Mouse (Mus musculus) embryo, embryonic 10 days (tissue): ENCODE data around the gene Lrfn4.

Source experiments
- DNase-seq: peaks from one replicate; pipeline ENCODE4 v3.0.0-alpha.2; 2015; ENCODE audit warnings: low spot score

The Lrfn4 gene

DNA sequence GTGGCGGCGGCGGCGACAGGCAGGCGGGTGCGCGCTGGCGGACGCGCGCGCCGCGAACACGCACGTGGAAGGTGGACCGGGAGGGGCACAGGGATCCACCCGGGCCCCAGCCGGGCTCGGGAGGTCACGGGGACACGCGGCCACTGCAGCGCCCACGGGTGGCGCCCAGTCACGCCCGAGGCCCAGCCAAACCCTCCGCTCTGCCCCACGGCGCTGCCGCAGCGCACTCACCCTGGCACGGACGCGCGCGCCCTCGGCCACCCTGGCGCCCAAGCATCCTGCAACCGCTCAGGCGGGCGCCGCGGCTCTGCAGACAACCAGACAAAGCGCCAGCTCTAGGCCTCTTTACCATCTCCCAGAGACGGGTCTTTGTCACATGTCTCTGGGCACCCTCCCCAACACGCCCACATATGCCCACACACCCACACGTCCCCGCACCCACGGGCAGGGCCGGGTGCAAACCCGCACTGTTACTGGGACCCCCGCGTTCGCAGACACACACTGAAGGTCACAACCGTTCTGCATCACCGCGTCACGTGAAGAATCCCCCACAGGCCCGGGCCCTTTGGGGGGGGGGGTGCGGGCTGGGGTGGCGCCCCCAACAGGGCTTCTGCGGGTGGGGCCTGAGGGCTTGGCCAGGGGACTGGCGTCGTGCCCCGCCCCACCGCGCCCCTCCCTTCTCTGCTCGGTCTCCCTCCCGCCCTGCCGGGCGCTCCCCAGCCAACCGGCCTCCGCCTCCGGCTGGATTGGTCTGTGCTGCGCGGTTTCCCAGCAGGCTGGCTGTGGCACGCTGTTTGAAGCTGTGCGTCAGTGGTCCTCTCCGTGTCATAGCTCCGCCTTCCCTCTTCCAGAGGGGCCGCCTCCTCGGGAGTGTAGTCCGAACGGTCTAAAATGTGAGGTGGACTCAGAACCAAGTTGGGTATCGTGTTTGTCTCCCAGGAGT lies at the start of gene Lrfn4:
Gene Lrfn4, minus strand, starts transcription at position 517 of the 943 bp plus-strand sequence.
- peak; percentile 96 for DNase-seq

DNA sequence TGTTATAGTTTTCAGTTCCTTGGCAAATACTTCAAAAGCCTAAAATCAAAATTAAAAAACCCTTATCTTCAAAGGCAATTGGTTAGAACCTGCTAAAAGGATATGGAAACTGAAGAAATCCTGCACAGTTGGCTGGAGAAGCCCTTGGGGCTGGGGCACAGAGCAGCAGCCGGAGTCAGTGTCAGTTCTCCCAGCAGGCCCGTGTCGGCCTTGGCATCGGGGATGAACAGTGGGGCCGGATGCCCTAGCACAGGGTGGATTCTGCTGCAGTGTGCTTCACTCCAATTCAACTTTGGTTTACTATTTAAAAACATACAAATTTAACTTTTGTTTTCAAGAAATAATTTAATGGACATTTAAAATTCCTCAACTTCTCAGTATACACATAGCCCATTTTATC lies 42.7 kb upstream of the Lrfn4 start:
- DNase-seq = no peak

DNA sequence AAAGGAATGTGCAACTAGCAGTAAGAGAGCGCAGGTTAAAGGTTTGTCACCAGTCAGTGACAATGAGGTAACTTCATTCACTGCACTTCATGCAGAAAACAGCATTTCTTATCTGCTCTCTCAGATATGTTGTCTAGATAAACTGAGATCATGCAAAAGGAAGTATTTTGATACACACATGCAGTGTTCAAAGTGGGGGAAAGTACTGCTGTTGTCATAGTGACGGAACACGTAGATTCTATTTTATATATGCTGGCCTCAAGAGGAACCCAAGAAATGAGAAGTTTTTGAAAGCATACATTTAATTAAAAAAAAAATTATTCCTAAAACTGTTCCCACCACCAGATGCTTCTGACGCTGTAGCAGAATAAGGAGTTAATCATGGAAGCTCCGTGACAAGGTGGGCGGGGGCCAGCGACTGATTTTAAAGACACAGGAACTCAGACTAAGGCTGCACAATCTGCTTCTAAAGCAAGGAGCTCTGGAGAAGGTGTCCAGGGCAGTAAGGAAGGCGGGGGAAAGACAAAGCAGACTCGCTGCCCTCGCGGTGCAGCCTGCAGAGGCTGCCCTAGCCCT lies 31.5 kb upstream of the Lrfn4 start:
- DNase-seq = no peak

DNA sequence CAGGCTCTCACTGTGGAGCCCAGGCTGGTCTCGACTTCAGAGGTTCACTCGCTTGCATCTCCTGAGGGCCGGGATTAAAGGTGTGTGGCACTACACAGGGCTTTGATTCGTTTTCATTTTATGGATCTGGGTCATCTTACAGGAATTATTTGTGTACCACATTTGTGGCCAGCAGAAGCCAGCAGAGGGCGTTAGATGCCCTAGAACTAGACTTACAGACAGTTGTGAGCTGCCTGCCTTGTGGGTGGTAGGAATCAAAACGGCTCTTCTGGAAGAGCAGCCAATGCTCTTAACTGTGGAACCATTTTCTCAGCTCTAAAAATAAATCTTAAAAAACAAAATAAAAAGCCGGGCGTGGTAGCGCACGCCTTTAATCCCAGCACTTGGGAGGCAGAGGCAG lies 28.8 kb upstream of the Lrfn4 start:
- DNase-seq = peak; percentile 81

DNA sequence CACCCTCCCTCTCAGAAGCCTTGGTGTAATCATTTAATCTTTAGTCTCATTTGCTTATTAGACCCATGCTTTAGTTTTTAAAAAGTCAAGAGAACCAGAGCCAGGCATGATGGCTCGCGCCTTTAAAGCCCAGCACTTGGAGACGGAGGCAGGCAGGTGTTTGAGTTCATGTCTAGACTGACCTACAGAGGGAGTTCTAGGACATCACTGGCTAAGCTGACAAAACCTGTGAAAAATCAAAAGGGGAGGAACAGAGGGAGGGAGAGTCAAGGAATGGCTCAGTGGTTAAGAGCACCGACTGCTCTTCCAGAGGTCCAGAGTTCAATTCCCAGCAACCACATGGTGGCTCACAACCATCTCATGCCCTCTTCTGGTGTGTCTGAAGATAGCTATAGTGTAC lies 20.5 kb upstream of the Lrfn4 start:
- no peak for DNase-seq

DNA sequence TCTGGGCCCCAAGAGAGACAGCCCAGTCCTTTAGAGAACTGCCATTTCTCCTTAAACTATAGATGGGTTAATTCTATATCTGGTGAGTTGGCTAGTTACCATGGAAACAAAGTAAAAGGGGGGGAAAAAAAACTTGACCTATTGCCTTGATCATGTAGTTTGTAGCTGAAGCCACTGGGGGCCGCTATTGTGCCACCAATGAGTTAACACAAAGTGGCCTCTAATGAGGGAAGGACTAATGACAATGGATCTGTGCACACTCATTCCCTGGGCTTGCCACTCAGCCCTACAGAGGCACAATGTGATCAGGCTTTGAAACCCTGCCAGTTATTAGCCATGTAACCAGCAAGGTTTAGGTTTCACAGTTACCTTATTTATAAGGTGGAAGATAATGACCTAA lies 13.4 kb upstream of the Lrfn4 start:
- DNase-seq = peak; percentile 82

DNA sequence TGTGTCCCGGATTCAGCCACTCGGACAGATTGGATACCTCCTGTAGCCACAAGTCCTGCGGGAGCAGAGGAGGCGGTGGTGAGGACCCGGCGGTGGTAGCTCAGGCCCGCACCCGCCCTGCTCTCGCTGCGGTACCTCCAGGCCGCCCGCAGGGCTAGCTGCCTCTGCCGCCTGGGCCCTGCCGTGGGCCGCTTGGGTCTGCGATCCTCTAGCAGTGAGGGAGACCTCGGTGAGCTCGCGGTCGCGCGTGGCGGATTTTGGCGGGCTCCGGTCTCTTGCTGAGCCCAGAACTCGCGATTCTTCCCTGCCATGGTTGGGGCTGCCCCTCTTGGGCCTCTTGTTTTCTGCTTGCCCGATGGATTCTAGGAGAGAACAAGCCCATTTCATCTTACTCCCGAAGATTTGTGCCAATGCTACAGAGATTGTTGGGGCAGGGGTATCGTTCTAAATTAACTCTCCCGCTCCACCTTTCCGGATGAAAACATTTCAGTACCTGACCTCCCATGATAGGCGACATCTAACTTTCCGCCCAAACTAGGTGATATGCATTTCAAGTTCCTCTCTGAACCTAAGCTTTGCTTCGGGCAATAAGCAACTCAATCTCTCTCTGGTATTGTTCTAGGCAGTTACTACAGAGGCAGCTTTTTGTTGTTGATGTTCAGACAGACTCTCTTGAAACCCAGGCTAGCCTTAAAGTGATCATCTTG lies 10.5 kb upstream of the Lrfn4 start:
- DNase-seq = no peak

DNA sequence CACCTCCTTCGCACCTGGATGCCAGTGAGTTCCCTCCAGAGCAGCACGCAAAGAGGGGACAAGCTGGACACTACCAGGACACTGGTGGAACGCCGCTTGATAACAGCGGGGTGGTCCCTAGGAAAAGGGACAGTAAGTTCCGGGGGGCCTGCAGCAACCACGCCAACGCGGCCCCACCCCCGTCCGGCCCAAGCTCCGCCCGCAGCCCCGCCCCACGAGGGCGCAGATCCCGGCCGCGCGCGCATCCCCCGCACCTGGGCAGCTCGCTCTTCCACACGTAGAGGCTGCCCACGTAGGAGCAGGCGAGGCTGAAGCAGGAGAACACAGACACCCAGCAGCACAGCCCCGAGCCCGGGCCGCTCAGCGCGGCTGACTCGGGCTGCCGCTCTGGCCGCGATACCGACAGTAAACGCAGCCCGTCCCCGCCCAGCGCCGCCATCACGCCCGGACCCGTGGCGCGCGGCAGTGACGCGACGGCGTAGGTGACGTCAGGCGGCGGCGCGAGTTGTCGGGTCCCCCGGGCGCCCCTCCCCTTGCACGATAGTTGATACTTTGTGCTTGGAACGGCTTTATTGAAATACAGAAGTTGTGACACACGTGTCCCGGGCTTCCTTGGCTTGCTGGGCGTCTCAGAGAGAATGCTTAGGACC lies 9.8 kb upstream of the Lrfn4 start, which contains the start of gene Rce1:
Gene Rce1, minus strand, starts transcription at position 463 of the 650 bp plus-strand sequence.
- peak; percentile 97 for DNase-seq

DNA sequence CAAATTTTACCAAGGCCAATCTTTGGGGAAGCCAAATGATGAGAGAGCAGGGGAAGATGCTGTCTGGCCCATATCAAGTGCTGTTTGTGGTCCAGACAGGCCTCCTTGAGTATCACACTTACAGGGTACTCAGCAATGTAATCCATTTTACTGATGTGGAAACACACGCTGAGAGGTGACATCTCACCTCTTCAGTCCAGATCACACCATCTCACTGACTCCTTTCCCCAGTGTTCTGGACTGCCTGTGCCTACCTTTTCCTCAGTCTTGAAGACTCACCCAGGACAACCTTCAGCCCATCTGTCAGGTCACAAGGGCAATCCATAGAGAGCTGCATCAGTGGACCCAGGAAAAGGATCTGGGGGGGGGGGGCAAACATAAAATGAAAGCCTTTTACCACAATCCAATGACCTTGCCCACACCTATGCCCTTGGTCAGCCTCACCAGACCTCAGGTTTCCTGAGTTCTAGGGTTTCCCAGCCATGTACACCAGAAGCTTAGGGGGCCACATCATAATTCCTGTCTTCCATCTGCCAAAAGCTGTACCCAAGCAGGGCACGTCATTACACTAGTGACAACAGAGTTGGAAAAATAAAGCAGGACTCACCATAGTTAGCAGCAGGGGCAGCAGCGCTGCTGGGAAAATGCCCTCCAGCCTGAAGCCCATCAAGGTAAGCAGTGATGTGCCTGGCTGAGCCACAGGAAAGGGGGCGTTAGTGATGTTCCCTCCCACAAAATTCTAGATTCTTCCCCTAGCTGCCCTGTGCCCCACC lies 9.1 kb upstream of the Lrfn4 start:
- DNase-seq = no peak

DNA sequence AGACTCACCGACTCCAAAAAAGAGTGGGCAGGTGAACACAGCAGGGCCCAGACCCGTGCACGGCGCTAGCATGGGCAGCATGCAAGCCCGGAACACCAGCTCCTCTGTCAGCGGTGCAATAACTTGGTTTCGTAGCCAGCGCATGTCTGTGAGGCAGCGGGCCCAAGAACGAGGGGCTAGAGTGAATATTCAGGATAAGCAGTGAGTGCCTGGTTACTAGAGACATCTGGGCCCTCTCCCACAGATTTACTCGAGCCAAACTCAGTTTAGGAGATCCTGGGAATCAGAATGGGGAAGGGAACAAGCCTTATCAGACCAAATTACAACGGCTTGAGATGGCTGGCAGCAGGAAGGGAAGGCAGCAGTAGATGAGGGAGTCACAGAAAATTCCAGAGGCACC lies 8.5 kb upstream of the Lrfn4 start:
- no peak for DNase-seq

DNA sequence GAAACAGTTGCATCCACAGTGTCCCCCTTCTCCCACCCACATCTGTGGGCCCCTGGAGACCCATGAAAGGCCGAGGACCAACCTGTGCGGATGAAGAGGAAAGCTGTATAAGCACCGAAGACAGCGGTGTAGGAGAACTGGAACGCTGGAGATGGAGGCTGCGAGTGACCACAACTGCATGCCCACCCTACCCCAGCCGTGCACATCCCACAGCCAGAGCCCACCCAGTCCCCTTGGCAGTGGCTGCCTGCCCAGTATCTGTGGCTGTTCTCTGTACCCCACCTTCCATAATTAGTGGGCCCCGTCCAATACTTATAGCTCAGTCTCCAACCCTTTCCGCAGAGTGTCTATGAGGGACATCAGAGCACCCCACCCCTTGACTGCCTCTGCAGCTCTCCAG lies 8.0 kb upstream of the Lrfn4 start:
- no peak for DNase-seq

DNA sequence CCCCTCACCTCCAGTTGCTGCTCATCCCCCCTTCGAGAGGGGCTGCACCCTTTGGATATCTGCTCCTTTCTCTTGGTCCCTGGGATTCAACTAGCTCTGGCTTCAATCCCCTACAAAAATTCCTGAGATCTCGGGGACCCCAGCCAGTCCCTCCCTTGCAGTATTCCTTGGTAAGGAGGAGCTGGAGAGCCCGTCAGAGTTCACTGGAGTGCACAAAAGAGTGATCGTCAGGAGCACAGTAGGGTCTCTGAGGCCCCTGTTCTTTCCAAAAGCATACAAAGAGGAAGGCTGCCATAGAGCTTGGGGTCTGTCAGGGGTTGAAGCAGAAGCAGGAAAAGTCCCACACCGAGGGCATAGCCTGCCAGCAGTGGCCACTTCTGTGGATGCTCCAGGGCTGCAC lies 7.3 kb upstream of the Lrfn4 start:
- DNase-seq = no peak

DNA sequence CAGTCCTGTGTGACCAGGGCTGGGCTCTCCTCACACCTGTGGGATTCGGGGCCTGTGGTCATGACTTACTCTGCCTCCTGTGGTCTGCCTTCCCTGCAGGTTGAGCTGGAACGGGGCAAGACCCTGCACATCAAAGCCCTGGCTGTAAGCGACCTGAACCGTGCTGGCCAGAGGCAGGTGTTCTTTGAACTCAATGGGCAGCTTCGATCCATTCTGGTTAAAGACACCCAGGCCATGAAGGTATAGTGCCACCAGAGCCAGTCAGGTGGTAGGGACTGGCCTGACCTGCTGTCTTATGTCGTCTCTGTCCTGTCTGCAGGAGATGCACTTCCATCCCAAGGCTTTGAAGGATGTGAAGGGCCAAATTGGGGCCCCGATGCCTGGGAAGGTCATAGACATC lies 5.3 kb upstream of the Lrfn4 start:
- DNase-seq = no peak

DNA sequence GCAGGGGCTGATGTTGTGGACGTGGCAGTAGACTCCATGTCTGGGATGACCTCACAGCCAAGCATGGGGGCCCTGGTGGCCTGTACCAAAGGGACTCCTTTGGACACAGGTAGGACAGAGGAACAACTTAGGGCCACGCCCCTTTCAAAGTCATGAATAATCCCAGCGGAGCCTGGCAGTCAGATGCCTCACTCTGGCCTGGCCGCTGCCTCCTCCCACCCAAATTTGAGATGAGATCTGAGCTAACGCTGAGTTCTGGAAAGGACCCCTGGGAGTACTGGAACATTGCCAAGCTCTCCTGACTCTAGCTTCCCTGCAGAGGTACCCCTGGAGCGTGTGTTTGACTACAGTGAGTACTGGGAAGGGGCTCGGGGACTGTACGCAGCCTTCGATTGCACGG lies 4.0 kb upstream of the Lrfn4 start:
- DNase-seq = no peak

DNA sequence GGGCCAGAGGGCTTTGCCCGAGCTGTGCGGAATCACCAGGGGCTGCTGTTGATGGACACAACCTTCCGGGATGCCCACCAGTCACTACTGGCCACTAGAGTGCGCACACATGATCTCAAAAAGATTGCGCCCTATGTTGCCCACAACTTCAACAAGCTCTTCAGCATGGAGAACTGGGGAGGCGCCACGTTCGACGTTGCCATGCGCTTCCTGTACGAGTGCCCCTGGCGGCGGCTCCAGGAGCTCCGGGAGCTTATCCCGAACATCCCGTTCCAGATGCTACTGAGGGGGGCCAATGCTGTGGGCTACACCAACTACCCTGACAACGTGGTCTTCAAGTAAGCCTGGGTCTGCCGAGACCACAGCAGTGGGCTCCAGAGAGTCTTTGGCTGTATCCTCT lies 2.7 kb upstream of the Lrfn4 start:
- DNase-seq = peak; percentile 70

DNA sequence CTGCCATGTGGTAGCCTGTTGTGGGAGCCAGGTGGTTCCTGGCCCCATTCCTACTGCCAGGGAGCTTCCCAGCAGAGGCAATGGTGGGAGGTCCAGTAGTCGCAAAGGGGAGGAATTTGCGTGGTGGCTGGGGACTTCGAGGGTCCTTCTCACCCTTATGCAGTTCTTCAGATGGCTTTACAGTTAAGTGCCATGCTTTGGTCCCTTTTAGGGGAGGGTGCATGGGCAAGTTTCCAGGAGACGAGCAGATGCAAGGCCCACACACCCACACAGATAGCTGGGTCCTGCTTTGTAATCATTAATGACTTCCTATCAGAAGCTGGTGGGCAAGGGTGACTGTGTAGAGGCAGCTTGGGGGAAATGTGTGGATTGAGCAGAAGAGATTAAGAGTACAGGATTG lies 1.1 kb upstream of the Lrfn4 start:
- no peak for DNase-seq

DNA sequence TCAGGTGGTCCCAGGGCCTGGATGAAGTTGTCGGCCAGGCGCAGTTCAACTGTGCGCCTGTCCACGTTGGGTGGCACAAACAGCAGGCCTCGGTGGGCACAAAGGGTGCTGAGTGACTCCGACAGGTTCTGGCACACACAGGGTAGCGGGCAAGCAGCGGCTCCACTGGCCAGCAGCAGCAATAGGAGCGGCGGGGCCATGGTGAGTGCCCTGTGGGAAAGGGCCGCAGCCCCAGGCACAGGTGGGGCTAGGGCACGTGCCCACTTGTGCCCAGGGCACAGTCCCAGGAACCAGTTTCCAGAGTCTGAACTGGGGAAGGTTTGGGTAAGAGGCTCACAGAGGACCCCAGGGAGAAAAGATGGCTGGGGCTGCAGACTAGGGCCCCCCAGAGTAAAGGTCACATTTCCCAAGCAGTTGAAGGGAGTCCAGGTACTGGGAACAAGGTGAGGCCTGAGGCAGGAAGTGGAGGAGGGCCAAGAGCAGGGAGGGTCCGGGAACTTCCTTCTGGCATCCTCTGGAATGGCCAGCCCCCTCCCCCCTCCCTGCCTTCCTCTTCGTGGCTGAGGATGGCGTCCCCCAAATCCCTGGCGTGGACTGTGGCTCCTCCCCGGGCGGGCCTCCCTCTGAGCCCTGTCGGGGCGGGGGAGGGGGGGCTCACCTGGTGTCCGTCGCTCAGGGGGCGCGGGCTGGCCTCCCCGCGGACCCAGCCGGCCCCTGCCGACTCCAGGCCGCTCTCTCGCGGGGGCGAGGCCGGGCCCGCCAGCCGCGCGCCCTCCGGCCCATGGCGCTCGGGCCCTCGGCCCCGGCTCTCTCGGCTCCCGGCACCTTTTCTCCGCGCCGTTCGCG lies 939 bp downstream of the Lrfn4 start:
- DNase-seq = peak; percentile 47

DNA sequence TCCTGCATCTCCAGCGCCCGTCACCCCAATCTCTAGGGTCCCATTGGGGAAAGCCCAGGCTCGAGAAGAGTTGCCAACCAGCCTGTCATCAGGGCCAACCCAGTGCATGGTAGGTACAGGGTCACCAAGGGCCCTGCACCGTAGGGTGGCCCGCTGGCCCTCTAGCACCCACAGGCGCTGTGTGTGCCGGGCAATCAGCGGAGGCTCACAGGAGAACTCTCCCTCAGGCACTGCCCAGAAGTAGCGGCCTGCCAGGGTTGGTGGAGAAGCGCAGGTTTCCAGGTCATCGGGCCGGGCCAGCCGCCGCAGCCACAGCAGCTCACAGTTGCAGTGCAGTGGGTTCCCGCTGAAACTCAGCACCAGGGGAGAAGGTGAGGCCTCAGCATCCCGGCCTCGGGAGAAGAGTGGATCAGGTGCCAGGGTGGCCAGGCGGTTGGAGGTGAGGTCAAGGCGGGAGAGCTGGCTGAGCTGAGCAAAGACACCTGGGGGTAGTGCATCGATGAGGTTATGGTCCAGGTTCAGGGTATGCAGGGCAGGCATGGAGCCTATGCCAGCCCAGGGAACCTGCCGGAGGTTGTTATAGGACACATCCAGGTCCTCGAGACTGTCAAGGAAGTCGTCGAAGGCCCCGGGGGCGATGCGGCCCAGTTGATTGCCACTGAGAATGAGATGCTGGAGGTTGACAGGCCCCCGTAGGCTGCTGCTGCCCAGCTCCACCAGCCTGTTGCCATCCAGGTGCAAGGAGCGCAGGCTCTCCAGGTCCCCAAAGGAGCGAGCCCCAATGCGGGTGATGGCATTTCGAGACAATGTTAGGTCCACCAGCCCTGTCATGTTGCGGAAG lies 1.8 kb downstream of the Lrfn4 start:
- no peak for DNase-seq

DNA sequence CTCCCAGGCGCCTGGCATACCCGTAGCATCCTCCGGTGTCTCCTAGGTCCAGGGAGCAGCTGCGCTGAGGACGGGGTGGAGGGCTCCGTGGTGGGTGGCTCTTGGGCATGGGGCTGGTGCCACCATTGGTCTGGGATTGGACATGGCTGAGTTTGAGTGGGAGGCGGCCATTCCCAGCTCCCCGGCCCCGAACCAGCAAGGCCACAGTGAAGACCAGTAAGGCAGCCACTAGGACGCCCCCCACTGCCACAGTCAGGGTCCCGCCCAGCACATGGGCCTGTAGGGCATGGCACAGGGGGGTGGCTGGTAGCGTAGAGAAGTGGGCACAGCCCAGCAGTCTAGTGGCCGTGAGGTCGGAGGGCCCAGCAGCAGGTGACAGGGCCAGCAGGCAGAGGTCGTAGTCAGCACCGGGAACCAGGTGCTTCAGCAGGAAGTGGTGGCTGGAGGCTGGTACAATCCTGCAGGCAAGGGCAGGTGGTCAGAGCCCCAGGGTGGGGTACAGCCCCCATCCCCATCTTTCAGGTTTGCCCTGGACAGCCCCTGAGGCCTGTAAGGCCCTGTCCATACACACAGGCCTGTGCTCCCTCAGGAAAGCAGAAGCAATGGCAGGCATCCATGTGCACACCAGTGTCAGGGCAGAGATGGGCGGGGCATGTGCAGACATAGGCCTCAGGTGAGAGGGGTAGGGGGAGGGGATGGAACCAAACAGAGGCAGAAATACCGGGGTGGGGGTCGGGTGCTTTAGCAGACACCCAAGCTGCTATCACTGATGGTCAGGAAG lies 3.1 kb downstream of the Lrfn4 start:
- DNase-seq = no peak
